Mouse (Mus musculus) ES-E14 (cell line): ENCODE results near the gene Slc25a22. TPM values are rescaled to one million over a fixed set of nuclear protein-coding genes. Genes with fewer than 3 reads are reported as not detected.

Experiments
- DNase-seq: peaks from one replicate; pipeline ENCODE4 v3.0.0-alpha.2; 2013; ENCODE audit warnings: low read depth, low spot score
- H3K27ac ChIP-seq: 2 replicates; pipeline ENCODE4 v1.5.1; 2012; ENCODE audit warnings: low read depth, mild to moderate bottlenecking, low read length, moderate library complexity, mixed read lengths; ENCODE audit not compliant: poor library complexity, insufficient read depth, severe bottlenecking
- H3K36me3 ChIP-seq: 2 replicates; pipeline ENCODE4 v1.6.1; 2012; ENCODE audit warnings: mild to moderate bottlenecking, low read length, moderate library complexity, mixed read lengths; ENCODE audit not compliant: control insufficient read depth, poor library complexity, insufficient read depth, severe bottlenecking
- H3K4me1 ChIP-seq, 2 experiments: fragments of 150-350 bp in 1 of 2; sonication (generic) in 1 of 2; 2 replicates each; pipeline ENCODE4 v1.6.1; 2012; ENCODE audit warnings: low read length in 2 of 2, mild to moderate bottlenecking in 1 of 2, mixed read lengths in 1 of 2; ENCODE audit not compliant: control insufficient read depth in 2 of 2, insufficient read depth in 2 of 2, poor library complexity in 1 of 2
- H3K4me3 ChIP-seq, 2 experiments: fragments of 150-350 bp in 1 of 2; sonication (generic) in 1 of 2; 2 replicates each; pipeline ENCODE4 v1.5.1; 2012; ENCODE audit warnings: low read length in 2 of 2, low read depth in 1 of 2, mild to moderate bottlenecking in 1 of 2, mixed read lengths in 1 of 2; ENCODE audit not compliant: insufficient read depth in 1 of 2, poor library complexity in 1 of 2, severe bottlenecking in 1 of 2
- H3K9ac ChIP-seq: 2 replicates; pipeline ENCODE4 v1.6.1; 2012; ENCODE audit warnings: low read depth, mild to moderate bottlenecking, low read length, mixed read lengths; ENCODE audit not compliant: poor library complexity, insufficient read depth, severe bottlenecking
- H3K9me3 ChIP-seq: fragments of 150-350 bp; sonication (generic); 2 replicates; pipeline ENCODE4 v1.6.1; 2012; ENCODE audit warnings: low read depth, mild to moderate bottlenecking, low read length; ENCODE audit not compliant: control insufficient read depth, insufficient read depth
- CHD2 ChIP-seq: IDR thresholded peaks from 2 replicates; pipeline ENCODE4 v1.6.1; 2014; ENCODE audit warnings: mild to moderate bottlenecking, low read depth, low read length, inconsistent platforms
- HCFC1 ChIP-seq: IDR thresholded peaks from 2 replicates; pipeline ENCODE4 v1.6.1; 2012; ENCODE audit warnings: low read length, inconsistent platforms, borderline replicate concordance; ENCODE audit not compliant: insufficient read depth
- MAFK ChIP-seq: IDR thresholded peaks from 2 replicates; pipeline ENCODE4 v1.6.1; 2014; ENCODE audit warnings: mild to moderate bottlenecking, low read depth, low read length, inconsistent platforms; ENCODE audit not compliant: insufficient read depth
- ZC3H11A ChIP-seq: IDR thresholded peaks from 2 replicates; pipeline ENCODE4 v1.6.1; 2012; ENCODE audit warnings: low read depth, mild to moderate bottlenecking, inconsistent platforms, low read length, borderline replicate concordance
- ZNF384 ChIP-seq: IDR thresholded peaks from 2 replicates; pipeline ENCODE4 v1.6.1; 2012; ENCODE audit warnings: low read depth, low read length, inconsistent platforms
- in situ Hi-C, 2 experiments: fragments of 600-800 bp; cut with MboI; formaldehyde crosslinking; loops; one replicate each; pipeline ENCODE4 v1.15.1; 2025; ENCODE audit warnings: low sequenced_read_pairs in 2 of 2, inconsistent platforms in 1 of 2; ENCODE audit not compliant: unreplicated experiment in 2 of 2
- total RNA-seq: library from RNA; depleted of rRNA; stranded (reverse); fragments of 300-350 nt; gene quantifications from 2 replicates; pipeline ENCODE4 v1.2.3, GENCODE M21; 2012; rRNA removed

The Slc25a22 gene
- total RNA-seq: 16.2 and 19.8 TPM in 2 replicates

DNA sequence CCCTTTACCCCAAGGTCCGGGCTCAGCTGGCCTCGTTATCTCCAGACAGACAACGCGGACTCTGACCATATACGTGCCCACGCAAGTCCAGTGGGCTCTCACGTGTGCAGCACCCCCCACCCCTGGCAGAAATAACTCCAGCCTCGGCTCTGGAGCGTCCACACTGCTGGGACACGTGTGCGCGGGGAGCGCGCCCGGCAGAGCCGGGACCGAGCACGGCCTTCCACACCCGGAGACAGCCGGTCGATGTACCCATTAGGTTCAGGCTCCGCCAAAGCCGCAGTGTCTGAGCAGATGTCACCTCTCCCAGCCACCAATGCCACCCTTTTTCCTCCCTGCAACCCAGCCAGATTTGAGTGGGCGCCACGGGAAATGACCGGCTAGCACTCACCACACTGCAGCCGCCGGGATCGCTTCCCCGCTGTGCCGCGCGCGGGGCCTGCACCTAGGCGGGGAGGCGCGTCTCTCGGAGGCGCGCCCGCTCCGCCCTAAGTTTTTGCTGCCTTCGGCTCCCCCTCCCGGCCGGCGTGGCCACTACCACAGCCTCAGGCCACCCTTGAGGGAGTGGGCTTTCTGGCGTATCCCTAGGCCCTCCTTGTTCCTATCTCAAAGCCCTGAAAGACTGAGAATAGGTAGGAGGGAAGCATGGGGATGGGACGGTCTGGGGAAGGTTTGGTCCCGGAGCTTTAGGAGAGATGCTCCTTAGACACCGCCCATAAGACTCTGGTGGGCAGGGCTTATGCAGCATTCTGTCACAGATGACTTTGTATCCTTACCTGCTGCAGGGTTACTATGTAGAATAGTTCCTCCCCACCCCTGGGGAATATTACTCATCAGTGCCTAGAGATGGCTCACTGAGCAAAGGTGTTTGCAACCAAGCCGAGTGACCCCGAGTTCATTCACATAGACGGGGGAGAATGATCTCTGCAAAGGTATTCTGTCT is at the start of gene Slc25a22:
Gene Slc25a22, minus strand, starts transcription at position 715 of the 943 bp plus-strand sequence.
- Histone ChIP-seq H3K9ac (peak within 1 kb of the TSS; percentile 81), H3K4me3 (peak within 1 kb of the TSS; percentile 80 to 82), H3K27ac (peak within 1 kb of the TSS; percentile 28; the same call in 1 of the 2 replicates), H3K9me3 (no peaks in the 10 kb centered on the region), H3K36me3 (peaks cover 54% of the 10 kb centered on the region), H3K4me1 (peaks cover 4 to 32% of the 10 kb centered on the region in 2 experiments; a peak in 3 of 4 replicates)
- TF ChIP-seq MAFK: no peak
- TF ChIP-seq ZNF384: no peak
- 0 out of 2 replicates have a peak, but pooled peaks have one; percentile 4 for TF ChIP-seq ZC3H11A
- TF ChIP-seq CHD2: no peak
- peak; percentile 49; the same call in 1 of the 2 replicates for TF ChIP-seq HCFC1
- no peak for DNase-seq
- in situ Hi-C loops: no loop called here

GRCm38 (mm10) chr7:141487141-141487540 is 49.4 kb upstream of the Slc25a22 start:
- TF ChIP-seq MAFK (no peak), HCFC1 (no peak), ZC3H11A (no peak)
- Histone ChIP-seq H3K9me3 (no peaks in the 10 kb centered on the region), H3K4me3 (no peak overlapping the region), H3K36me3 (peaks cover 17% of the 10 kb centered on the region; the same call in 1 of the 2 replicates), H3K9ac (no peak overlapping the region), H3K27ac (no peak overlapping the region), H3K4me1 (peaks cover 1 to 3% of the 10 kb centered on the region in 2 experiments; a peak in 2 of 4 replicates)
- in situ Hi-C loops: no loop called here
- no peak for DNase-seq

- Histone ChIP-seq H3K4me1 (peaks cover 1 to 6% of the 10 kb centered on the region in 2 experiments; a peak in 2 of 4 replicates), H3K36me3 (peaks cover 10% of the 10 kb centered on the region; the same call in 1 of the 2 replicates), H3K9ac (no peak overlapping the region), H3K9me3 (no peaks in the 10 kb centered on the region), H3K27ac (no peak overlapping the region), H3K4me3 (no peak overlapping the region)
- no peak for DNase-seq
- in situ Hi-C loops: no loop called here
- no peak for TF ChIP-seq CHD2
- TF ChIP-seq HCFC1: no peak
- no peak for TF ChIP-seq MAFK
- TF ChIP-seq ZNF384: no peak
Measured at GRCm38 (mm10) chr7:141486239-141486638, 48.5 kb upstream of the Slc25a22 start.

DNA sequence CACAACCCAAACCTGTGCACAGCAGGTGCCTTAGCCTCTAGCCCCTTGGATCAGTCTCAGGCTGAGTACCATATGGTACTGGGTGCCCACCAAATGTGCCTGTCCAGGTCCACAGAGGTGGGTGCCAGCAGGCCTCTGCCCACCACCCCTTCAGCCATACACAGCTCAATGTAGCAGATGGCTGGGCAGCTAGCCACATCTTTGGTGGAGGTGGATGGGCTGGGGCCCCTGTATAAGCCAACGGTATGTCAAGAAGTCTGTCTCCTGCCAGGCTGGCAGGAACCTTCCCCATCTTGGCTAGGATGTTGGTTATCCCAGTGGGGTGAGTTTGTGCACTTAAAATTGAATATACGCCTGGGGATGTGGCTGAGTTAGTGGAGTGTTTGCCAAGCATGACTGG is 47.9 kb upstream of the Slc25a22 start:
- in situ Hi-C loops: no loop called here
- DNase-seq: no peak
- Histone ChIP-seq H3K9ac (no peak overlapping the region), H3K4me1 (peaks cover 4 to 7% of the 10 kb centered on the region in 2 experiments; a peak in 2 of 4 replicates), H3K27ac (no peak overlapping the region), H3K9me3 (no peaks in the 10 kb centered on the region), H3K4me3 (no peak overlapping the region), H3K36me3 (peaks cover 8% of the 10 kb centered on the region; the same call in 1 of the 2 replicates)
- no peak for TF ChIP-seq MAFK
- no peak for TF ChIP-seq CHD2
- no peak for TF ChIP-seq ZNF384

DNA sequence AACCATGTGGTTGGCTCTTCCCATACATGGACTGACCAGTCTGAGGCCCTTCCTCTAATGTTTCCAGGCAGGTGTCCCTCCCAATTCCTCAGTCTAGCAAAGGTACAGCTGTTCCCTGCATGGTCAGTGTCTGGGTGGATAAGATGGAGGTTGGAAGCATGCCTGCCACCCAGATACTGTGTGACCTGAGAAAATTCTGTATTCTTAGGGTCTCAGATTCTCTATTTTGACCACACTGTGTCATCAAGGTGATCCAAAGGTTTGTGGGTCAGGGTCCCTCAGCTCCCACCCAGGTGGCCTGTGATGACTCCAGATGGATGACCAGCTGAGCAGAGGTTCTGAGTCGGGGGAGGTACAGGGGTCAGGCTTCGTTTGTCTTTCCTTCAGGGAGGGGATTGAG is 47.5 kb upstream of the Slc25a22 start:
- H3K36me3 ChIP-seq: peaks cover 6% of the 10 kb centered on the region; the same call in 1 of the 2 replicates
- in situ Hi-C loops: no loop called here
- H3K4me1 ChIP-seq: peaks cover 4 to 7% of the 10 kb centered on the region in 2 experiments; a peak in 2 of 4 replicates
- no peak for TF ChIP-seq ZNF384
- no peak for TF ChIP-seq ZC3H11A
- no peak for TF ChIP-seq HCFC1
- no peak for TF ChIP-seq CHD2
- no peak for TF ChIP-seq MAFK
- H3K9ac ChIP-seq: no peak overlapping the region
- H3K9me3 ChIP-seq: no peaks in the 10 kb centered on the region
- no peak overlapping the region for H3K27ac ChIP-seq
- DNase-seq: no peak
- H3K4me3 ChIP-seq: no peak overlapping the region
